Mouse (Mus musculus) neutrophil, adult 83 days (primary cell): ENCODE data around the gene Gcgr. TPM values are rescaled to one million over a fixed set of nuclear protein-coding genes. Genes with fewer than 3 reads are reported as not detected.

Source experiments
- total RNA-seq, 2 experiments: library from RNA; stranded (reverse); gene quantifications; one replicate each; pipeline ENCODE4 v1.2.4; 2023

Gcgr gene
- not detected for total RNA-seq

GRCm38 (mm10) chr11:120530085-120530964, at the start of gene Gcgr:
TSS of gene Gcgr (plus strand) at chr11:120530699.

GRCm38 (mm10) chr11:120484265-120484981, 46.1 kb upstream of the Gcgr start, which contains the start of gene Mrpl12:
TSS of gene Mrpl12 (plus strand) at chr11:120484613.

GRCm38 (mm10) chr11:120491317-120492023, 39.0 kb upstream of the Gcgr start, which contains the start of gene Slc25a10:
TSS of gene Slc25a10 (plus strand) at chr11:120491840.

GRCm38 (mm10) chr11:120549168-120549945, 18.9 kb downstream of the Gcgr start, which contains the start of gene Mcrip1:
TSS of gene Mcrip1 (minus strand) at chr11:120549727.

DNA sequence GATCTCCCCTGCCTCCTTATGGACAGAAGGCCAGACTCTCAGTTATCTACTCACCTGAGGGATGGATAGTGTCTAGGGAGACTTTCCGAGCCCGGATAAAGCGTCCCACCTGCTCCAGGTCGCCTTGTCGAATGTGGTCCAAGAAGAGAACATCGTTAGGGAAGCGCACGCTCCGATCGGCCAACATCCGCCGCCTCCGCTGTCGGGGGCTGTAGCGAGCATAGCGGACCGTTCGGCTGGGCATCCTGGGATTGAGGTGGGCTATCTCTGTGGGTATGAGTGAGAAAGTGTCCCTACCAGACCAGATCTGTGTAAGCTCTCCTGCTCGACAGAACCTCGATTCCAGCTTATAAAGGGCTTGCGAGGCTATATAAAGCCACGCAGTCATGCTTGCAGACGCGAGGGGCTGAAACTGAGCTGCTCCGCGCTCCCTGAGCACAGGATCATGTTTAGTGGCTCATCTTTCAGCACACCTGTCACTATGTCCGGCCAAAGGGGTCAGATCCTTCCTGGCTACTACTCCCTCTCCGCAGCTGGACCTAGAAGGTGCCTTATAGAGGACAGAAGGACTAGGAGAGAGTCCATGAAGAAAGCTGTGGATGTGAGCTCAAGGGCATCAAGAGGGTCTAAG, 20.4 kb downstream of the Gcgr start, which contains the start of gene Ppp1r27:
Gene Ppp1r27, minus strand, starts transcription at position 323 of the 631 bp plus-strand sequence.

GRCm38 (mm10) chr11:120572752-120573584, 42.5 kb downstream of the Gcgr start, which contains the start of gene P4hb:
TSS of gene P4hb (minus strand) at chr11:120573253.

GRCm38 (mm10) chr11:120581490-120582267, 51.2 kb downstream of the Gcgr start, which contains the start of gene Arhgdia:
TSS of gene Arhgdia (minus strand) at chr11:120581624.

Other genes starting within 250 kb of the Gcgr start
- gene Actg1, start 182.2 kb upstream of the Gcgr start, total RNA-seq = 1,000 to 10,000 TPM; 3,735 to 3,853 TPM
- gene Fscn2, start 169.2 kb upstream of the Gcgr start, total RNA-seq = under 1 TPM; 0.53 to 0.61 TPM
- 10 to 100 TPM; 11.2 to 13.9 TPM for gene Faap100, start 151.9 kb upstream of the Gcgr start, total RNA-seq
- 10 to 100 TPM; 48.6 to 50.6 TPM for gene Nploc4, start 93.0 kb upstream of the Gcgr start, total RNA-seq
- gene Tspan10, start 88.1 kb upstream of the Gcgr start, total RNA-seq = 1 to 10 TPM in 1 of 2 experiments, not detected in 1; 6.7 TPM
- gene Pde6g, start 77.2 kb upstream of the Gcgr start, total RNA-seq = not detected
- 1 to 10 TPM; 4.1 to 7.9 TPM for gene Oxld1, start 72.6 kb upstream of the Gcgr start, total RNA-seq
- gene Ccdc137, start 72.6 kb upstream of the Gcgr start, total RNA-seq = 10 to 100 TPM; 12.4 to 14.5 TPM
- gene Arl16, start 63.1 kb upstream of the Gcgr start, total RNA-seq = 10 to 100 TPM in 1 of 2 experiments, 1 to 10 TPM in 1; 8.7 to 10.5 TPM
- 10 to 100 TPM; 18.3 to 23.1 TPM for gene Mrpl12, start 46.1 kb upstream of the Gcgr start, total RNA-seq
- 10 to 100 TPM; 16.4 to 19.3 TPM for gene Slc25a10, start 38.9 kb upstream of the Gcgr start, total RNA-seq
- gene Mcrip1, start 19.0 kb downstream of the Gcgr start, total RNA-seq = 10 to 100 TPM; 34.2 to 37.3 TPM
- gene Ppp1r27, start 20.4 kb downstream of the Gcgr start, total RNA-seq = under 1 TPM in 1 of 2 experiments, not detected in 1; 0.75 TPM
- 100 to 1,000 TPM; 266 to 274 TPM for gene P4hb, start 42.6 kb downstream of the Gcgr start, total RNA-seq
- gene Arhgdia, start 50.9 kb downstream of the Gcgr start, total RNA-seq = 100 to 1,000 TPM; 361 to 393 TPM
- 100 to 1,000 TPM; 143 to 147 TPM for gene Alyref, start 67.7 kb downstream of the Gcgr start, total RNA-seq
- 10 to 100 TPM; 49.3 to 52.8 TPM for gene Anapc11, start 67.7 kb downstream of the Gcgr start, total RNA-seq
- gene Npb, start 77.8 kb downstream of the Gcgr start, total RNA-seq = 1 to 10 TPM; 1.2 to 1.5 TPM
- gene Pcyt2, start 87.2 kb downstream of the Gcgr start, total RNA-seq = 10 to 100 TPM; 37.2 to 38.3 TPM
- 100 to 1,000 TPM; 119 to 120 TPM for gene Sirt7, start 94.5 kb downstream of the Gcgr start, total RNA-seq
- gene Mafg, start 102.9 kb downstream of the Gcgr start, total RNA-seq = 100 to 1,000 TPM; 107 to 135 TPM
- gene Pycr1, start 113.1 kb downstream of the Gcgr start, total RNA-seq = 1 to 10 TPM; 1.1 to 1.2 TPM
- gene Myadml2, start 117.5 kb downstream of the Gcgr start, total RNA-seq = not detected
- gene Notum, start 130.5 kb downstream of the Gcgr start, total RNA-seq = under 1 TPM in 1 of 2 experiments, not detected in 1; 0.39 TPM
- 10 to 100 TPM; 85.4 to 88.2 TPM for gene Aspscr1, start 142.3 kb downstream of the Gcgr start, total RNA-seq
- gene Cenpx, start 183.0 kb downstream of the Gcgr start, total RNA-seq = 10 to 100 TPM; 33.5 to 39.0 TPM
- gene Lrrc45, start 183.2 kb downstream of the Gcgr start, total RNA-seq = 10 to 100 TPM; 12.8 to 17.1 TPM
- gene Rac3, start 190.8 kb downstream of the Gcgr start, total RNA-seq = under 1 TPM in 1 of 2 experiments, not detected in 1; 0.33 TPM
- gene Dcxr, start 196.6 kb downstream of the Gcgr start, total RNA-seq = 1 to 10 TPM; 8.3 to 8.5 TPM
- 1 to 10 TPM; 7.3 to 9.0 TPM for gene Cbr2, start 201.4 kb downstream of the Gcgr start, total RNA-seq
- 10 to 100 TPM; 40.0 to 43.8 TPM for gene Hmga1b, start 232.1 kb downstream of the Gcgr start, total RNA-seq